Mouse (Mus musculus) cerebellum, postnatal 10 days (tissue): ENCODE results near the gene Mtif3.
A peak's percentile ranks its signal among the peaks of the same experiment; 100 is the strongest.

Experiments
- DNase-seq, 2 experiments: peaks; one replicate each; pipeline ENCODE4 v3.0.0; 2021; ENCODE audit warnings: mixed read lengths in 2 of 2

Gene Mtif3

DNA sequence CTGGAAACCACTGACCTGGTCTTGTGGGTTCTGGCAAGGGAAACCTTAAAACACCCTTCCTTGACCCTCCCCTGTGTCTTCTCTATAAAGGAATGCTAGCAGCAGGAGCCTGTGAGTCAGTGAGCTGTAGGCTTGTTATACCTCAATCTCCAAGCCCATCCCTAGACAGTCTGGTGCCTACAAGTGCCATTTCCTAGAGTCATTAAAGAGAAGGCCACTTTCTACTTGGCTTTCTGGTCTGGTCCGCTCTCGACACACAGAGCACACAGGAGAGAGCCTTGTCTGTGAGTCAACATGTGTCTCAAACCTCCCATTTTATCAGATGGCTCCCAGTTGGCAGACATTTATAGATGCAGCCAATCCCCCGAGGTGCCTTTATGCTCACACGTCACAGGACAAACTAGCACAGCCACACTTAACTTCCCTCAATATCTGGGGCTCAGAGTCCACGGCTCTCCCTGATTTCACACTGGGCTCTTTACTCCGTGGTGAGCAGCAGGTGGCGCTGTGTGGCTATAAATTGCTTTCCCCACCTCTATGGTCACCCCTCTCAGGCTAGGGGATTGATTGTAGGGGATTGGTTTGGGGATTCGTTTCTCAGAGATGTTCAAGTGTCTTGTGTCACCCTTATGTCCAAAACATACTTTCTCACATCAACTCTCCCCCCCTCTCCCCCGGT, 49.4 kb downstream of the Mtif3 start:
- peak; percentile 87 to 89 for DNase-seq

DNA sequence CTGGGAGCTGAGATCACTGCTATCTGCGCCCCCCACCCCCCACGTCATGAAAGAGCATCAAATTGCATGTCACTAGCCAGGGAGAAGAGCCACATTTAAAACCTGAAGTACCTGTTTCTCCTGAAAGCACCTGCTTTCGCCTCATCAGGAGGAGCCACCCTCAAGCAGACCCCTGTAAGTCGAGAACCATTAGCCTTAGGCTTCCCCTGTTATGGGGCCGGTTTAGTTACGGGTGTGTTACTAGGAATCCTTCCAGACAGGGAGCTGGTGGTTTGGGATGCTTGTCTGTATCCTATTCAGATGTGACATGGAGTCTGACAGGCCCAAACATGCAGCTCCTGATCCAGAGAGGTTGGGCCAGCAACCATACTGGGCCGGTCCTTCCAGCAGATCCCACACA, 50.2 kb downstream of the Mtif3 start:
- no peak for DNase-seq

DNA sequence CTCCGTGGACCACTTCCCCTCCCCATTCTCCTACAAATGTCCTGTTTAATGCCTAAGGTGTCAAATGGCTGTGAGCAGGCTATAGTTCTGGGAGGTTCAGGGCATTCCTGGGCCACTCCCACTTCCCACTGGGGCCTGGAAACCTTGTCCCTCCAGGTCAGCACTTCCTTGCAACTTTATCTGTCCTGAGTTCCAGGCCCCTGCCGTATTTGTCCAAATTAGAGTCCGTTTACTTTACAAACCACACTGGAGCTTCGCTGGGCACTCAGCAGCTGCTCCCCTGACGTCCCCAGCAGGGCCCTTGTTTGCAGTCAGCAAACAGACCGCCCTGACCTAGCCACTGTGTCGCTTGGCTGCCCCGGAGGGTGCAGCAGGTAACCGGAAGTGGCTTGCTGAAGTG, 51.4 kb downstream of the Mtif3 start:
- DNase-seq: no peak

DNA sequence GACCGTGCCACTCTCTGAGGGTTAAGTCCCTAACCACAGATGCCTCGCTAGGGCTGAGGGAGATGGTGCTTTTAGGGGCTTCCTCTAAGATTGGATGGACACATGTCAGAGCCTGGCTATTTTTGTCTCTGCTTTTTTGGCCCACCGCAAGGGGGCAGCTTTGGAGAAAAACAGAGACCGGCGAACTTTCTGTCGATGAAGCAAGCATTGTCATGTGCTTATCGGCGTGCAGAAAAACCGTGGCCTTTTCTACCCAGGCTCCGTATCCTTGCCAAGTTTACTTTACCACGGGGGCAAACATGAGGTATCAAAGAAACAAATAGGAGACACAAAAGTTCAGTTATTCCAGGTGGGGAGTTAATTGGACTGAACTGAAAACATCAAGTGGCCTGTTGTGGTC, 55.0 kb downstream of the Mtif3 start:
- DNase-seq: peak in 1 of 2 experiments; percentile 31

DNA sequence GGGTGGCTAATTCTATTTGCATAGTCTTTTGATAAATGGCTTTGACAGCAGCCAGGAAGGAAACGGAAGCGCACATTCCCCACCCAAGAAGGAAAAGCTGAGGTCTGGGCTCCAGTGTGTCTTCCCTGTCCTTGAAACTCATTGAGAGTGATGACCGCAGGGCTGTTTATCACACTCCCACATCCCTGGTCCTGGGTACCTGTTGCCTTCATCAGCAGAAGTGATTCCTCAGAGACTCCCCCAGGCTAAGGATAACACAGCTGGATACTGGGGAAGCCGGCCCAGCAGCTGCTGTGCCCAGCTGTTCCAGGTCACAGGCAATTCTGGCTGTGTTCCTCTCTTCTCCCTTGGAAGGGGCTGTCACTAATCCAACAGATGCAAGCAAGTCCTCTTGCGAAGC, 56.1 kb downstream of the Mtif3 start:
- DNase-seq: no peak

DNA sequence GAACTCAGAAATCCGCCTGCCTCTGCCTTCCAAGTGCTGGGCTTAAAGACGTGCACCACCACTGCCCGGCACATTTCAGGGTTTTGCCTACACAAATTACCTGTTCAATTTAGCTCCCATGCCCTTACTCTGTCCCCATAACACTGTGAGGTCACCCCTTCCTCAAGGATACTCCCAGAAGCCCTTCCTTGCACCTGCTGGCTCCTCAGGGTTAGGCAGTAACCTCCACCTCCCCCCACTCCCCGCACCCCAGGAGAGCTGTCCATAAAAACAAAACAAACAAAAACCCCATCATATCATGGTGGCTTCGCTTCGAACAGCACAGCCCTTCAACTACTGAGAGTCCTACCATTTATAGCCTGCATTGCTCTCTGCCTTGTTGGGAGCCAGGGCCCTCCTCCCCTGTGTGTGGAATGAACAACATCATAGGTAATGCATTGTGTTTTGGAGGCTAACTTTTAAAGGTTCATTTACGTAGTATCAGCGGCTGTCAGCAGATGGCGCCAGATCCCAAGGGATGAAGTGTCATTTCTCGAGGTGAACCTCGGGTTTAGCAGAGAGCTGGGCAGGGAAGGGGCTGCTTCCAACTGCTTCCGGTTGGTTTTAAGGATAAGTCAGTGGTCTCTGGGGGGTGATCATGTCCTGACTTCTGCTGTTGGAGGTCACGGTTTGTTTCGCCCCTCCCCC, 58.0 kb downstream of the Mtif3 start:
- peak; percentile 91 to 93 for DNase-seq

DNA sequence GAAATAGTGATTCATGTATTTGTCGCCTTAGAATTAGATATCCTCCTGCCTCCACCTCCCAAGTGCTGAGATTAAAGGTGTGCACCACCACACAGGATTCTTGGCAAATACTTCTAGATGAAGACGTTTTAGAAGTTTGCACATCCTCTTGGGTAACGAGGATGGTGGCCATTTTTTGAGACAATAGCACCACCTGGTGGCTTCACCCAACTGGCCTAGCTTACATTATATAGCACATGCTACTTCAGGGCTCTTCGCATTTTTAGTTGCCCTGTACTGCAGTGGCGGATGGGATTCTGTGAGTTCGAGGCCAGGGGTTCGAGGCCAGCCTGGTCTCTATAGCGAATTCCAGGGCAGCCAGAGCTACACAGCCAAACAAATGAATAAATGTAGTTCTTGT, 59.2 kb downstream of the Mtif3 start:
- peak; percentile 89 to 92 for DNase-seq
